Mouse (Mus musculus): ENCODE measurements around the gene Lmo7. TPM values are rescaled to one million over a fixed set of nuclear protein-coding genes. Genes with fewer than 3 reads are reported as not detected.

Lmo7 gene
- 100 to 1,000 TPM; 111 to 135 (median 125) TPM for total RNA-seq (2022)

GRCm38 (mm10) chr14:101729237-101729971 lies at the start of gene Lmo7, which contains the start of gene Gm9922:
Lmo7 (plus strand) TSS chr14:101729957.
Gm9922 (minus strand) TSS chr14:101729814.
- DNase-seq (ENCODE audit: low spot score in 2 of 2): peak in 1 of 2 experiments; percentile 4

- no peak for DNase-seq (ENCODE audit: low spot score in 2 of 2)
Observed at GRCm38 (mm10) chr14:101687696-101688095, 42.1 kb upstream of the Lmo7 start.

GRCm38 (mm10) chr14:101688406-101688805 lies 41.4 kb upstream of the Lmo7 start:
- DNase-seq (ENCODE audit: low spot score in 2 of 2): no peak

- no peak for DNase-seq (ENCODE audit: low spot score in 2 of 2)
Observed at GRCm38 (mm10) chr14:101704479-101704878, 25.3 kb upstream of the Lmo7 start.

- no peak for DNase-seq (ENCODE audit: low spot score in 2 of 2)
Observed at GRCm38 (mm10) chr14:101707088-101707487, 22.7 kb upstream of the Lmo7 start.

GRCm38 (mm10) chr14:101714414-101714813 lies 15.3 kb upstream of the Lmo7 start:
- DNase-seq (ENCODE audit: low spot score in 2 of 2): no peak

- DNase-seq (ENCODE audit: low spot score in 2 of 2): no peak
Observed at GRCm38 (mm10) chr14:101729972-101730692, 375 bp downstream of the Lmo7 start.

- DNase-seq (ENCODE audit: low spot score in 2 of 2): no peak
Observed at GRCm38 (mm10) chr14:101733542-101734303, 4.0 kb downstream of the Lmo7 start.

- no peak for DNase-seq (ENCODE audit: low spot score in 2 of 2)
Observed at GRCm38 (mm10) chr14:101737501-101737900, 7.7 kb downstream of the Lmo7 start.

GRCm38 (mm10) chr14:101746635-101747034 lies 16.9 kb downstream of the Lmo7 start:
- DNase-seq (ENCODE audit: low spot score in 2 of 2): no peak

- no peak for DNase-seq (ENCODE audit: low spot score in 2 of 2)
Observed at GRCm38 (mm10) chr14:101747811-101748210, 18.1 kb downstream of the Lmo7 start.

- no peak for DNase-seq (ENCODE audit: low spot score in 2 of 2)
Observed at GRCm38 (mm10) chr14:101748436-101748835, 18.7 kb downstream of the Lmo7 start.

- DNase-seq (ENCODE audit: low spot score in 2 of 2): no peak
Observed at GRCm38 (mm10) chr14:101750910-101751309, 21.2 kb downstream of the Lmo7 start.

- no peak for DNase-seq (ENCODE audit: low spot score in 2 of 2)
Observed at GRCm38 (mm10) chr14:101755425-101755824, 25.7 kb downstream of the Lmo7 start.

GRCm38 (mm10) chr14:101762267-101762666 lies 32.5 kb downstream of the Lmo7 start:
- DNase-seq (ENCODE audit: low spot score in 2 of 2): no peak

- no peak for DNase-seq (ENCODE audit: low spot score in 2 of 2)
Observed at GRCm38 (mm10) chr14:101763762-101764295, 34.1 kb downstream of the Lmo7 start.

- DNase-seq (ENCODE audit: low spot score in 2 of 2): no peak
Observed at GRCm38 (mm10) chr14:101771336-101771735, 41.6 kb downstream of the Lmo7 start.

GRCm38 (mm10) chr14:101771756-101772155 lies 42.0 kb downstream of the Lmo7 start:
- DNase-seq (ENCODE audit: low spot score in 2 of 2): no peak

- DNase-seq (ENCODE audit: low spot score in 2 of 2): peak in 1 of 2 experiments; percentile 9
Observed at GRCm38 (mm10) chr14:101774631-101775030, 44.9 kb downstream of the Lmo7 start.

GRCm38 (mm10) chr14:101776296-101777128 lies 46.8 kb downstream of the Lmo7 start:
- no peak for DNase-seq (ENCODE audit: low spot score in 2 of 2)

- DNase-seq (ENCODE audit: low spot score in 2 of 2): no peak
Observed at GRCm38 (mm10) chr14:101777129-101777493, 47.4 kb downstream of the Lmo7 start.
